Mouse (Mus musculus): ENCODE measurements around the gene Ezr.

DNA sequence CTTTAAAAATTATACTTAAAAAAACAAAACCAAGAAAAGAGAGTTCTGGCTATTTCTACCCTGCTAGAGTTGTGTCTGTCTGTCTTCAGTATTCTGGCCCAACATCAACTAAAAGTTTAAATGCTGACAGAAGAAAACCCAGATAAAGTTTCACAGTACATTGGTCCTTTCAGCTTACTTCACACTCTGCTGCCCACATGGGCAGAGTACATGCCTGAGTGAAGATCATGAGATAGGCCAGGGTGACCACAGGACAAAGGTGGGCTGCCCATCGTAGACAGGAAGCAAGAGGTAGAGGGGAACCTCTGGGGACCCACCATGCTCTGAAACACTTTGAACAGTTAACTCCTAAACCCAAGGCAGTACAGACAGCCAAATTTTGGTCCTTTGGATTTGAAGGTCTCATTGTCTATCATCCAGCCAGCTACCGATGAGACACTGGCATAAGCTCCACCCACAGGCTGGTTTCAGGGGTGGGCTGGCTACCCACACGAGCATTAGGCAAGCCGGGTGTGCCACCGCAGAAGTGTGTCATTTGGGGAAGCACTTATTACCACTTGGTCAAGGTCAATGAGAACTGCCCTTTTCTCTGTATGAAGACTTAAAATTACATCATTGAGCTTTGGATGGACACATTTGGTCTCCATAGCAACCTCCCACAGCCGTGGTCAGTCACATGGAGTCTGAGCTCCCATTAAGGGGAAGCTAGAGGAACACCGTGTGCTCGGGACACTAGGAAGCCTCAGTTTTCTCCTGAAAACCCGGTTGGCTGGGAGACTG, 35.9 kb downstream of the Ezr start:
- no peak for TF ChIP-seq POLR2A (IDR thresholded peaks at IDR 0.05; ENCODE audit: insufficient read depth, low read depth, low read length)
- no peak for TF ChIP-seq CTCF (IDR thresholded peaks at IDR 0.05; ENCODE audit: insufficient read depth, low read depth, low read length)

Measured in olfactory bulb, adult 2 months (tissue).